Mouse (Mus musculus) bone marrow, adult 2 months (tissue): ENCODE measurements around the gene Lrrc51. TPM values are rescaled to one million over a fixed set of nuclear protein-coding genes. Genes with fewer than 3 reads are reported as not detected.

Source experiments
- H3K27ac ChIP-seq: fragments of 200-500 bp; 2 replicates; pipeline ENCODE4 v1.5.1; 2012; ENCODE audit warnings: low read depth, mild to moderate bottlenecking, control low read depth, inconsistent platforms, low read length; ENCODE audit not compliant: control insufficient read depth, poor library complexity, insufficient read depth
- H3K4me1 ChIP-seq: fragments of 200-500 bp; 2 replicates; pipeline ENCODE4 v1.6.1; 2011; ENCODE audit warnings: low read length; ENCODE audit not compliant: control insufficient read depth, insufficient read depth
- H3K4me3 ChIP-seq: fragments of 200-500 bp; replicated peaks from 2 replicates; pipeline ENCODE3; 2011; ENCODE audit warnings: mild to moderate bottlenecking, low read depth, low read length, control low read depth; ENCODE audit not compliant: control insufficient read depth
- CTCF ChIP-seq: fragments of 200-500 bp; IDR thresholded peaks from 2 replicates; pipeline ENCODE4 v1.5.1; 2011; ENCODE audit warnings: low read length, control low read depth; ENCODE audit not compliant: control insufficient read depth, insufficient read depth
- POLR2A ChIP-seq: fragments of 200-500 bp; IDR thresholded peaks from 2 replicates; pipeline ENCODE4 v1.6.1; 2011; ENCODE audit warnings: low read depth, mild to moderate bottlenecking, control low read depth, low read length, borderline replicate concordance; ENCODE audit not compliant: control insufficient read depth
- WGBS: fragments of 180-500 bp; shearing (Covaris S2); methylation state at CpG from one replicate; pipeline ENCODE4 v1.1.7; 2018; 5-methylcytosine and 5-hydroxymethylcytosine counted together
- polyA plus RNA-seq: library from polyadenylated mRNA; stranded (reverse); fragments of >200 nt; gene quantifications from 2 replicates; pipeline ENCODE4 v1.2.4, GENCODE M21; 2011; ENCODE audit warnings: low replicate concordance; ENCODE audit not compliant: missing spikeins, insufficient read depth, insufficient read length

The Lrrc51 gene
- polyA plus RNA-seq, 1 experiment: not detected

GRCm38 (mm10) chr7:101888460-101888859 is 45.2 kb downstream of the Lrrc51 start:
- TF ChIP-seq POLR2A (no peak), CTCF (no peak)
- no peaks in the 10 kb centered on the region for H3K4me1 ChIP-seq
- H3K27ac ChIP-seq: no peak overlapping the region
- H3K4me3 ChIP-seq: no peak overlapping the region
- 78% methylated on average over 4 of the region's 4 CpGs for WGBS

GRCm38 (mm10) chr7:101886274-101886673 is 47.4 kb downstream of the Lrrc51 start:
- no peak for TF ChIP-seq CTCF
- TF ChIP-seq POLR2A: no peak
- no peak overlapping the region for H3K27ac ChIP-seq
- no peak overlapping the region for H3K4me3 ChIP-seq
- H3K4me1 ChIP-seq: no peaks in the 10 kb centered on the region
- WGBS: 82% methylated on average over 6 of the region's 6 CpGs

- H3K4me3 ChIP-seq: no peak overlapping the region
- H3K4me1 ChIP-seq: no peaks in the 10 kb centered on the region
- H3K27ac ChIP-seq: no peak overlapping the region
- TF ChIP-seq CTCF: no peak
- TF ChIP-seq POLR2A: no peak
- WGBS: 84% methylated on average over 4 of the region's 4 CpGs
Observed at GRCm38 (mm10) chr7:101884160-101884559, 49.5 kb downstream of the Lrrc51 start.

- no peak overlapping the region for H3K27ac ChIP-seq
Observed at GRCm38 (mm10) chr7:101882413-101883154, 51.1 kb downstream of the Lrrc51 start.

DNA sequence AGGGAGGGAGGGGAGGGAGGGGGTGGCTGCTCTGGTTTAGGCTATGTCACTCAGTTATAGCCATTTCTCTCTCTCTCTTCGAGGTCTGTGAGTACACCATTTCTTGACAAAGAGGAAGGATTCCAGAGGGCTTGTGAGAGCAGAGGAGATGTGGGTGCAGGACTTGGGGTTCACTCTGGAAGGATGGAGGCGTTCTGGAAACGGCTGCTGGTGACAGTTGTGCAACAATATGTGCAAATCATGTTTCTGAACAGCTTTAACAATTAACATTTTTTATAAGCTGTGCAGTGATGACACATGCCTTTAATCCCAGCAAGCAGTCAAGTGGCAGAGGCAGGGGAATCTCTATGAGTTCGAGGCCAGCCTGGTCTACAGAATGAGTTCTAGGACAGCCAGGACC is 52.8 kb downstream of the Lrrc51 start:
- Histone ChIP-seq H3K4me3 (no peak overlapping the region), H3K4me1 (no peaks in the 10 kb centered on the region), H3K27ac (no peak overlapping the region)
- 43% methylated on average over 4 of the region's 4 CpGs for WGBS
- TF ChIP-seq POLR2A (no peak), CTCF (no peak)

More at GRCm38 (mm10) chr7:101882413-101883154, 51.1 kb downstream of the Lrrc51 start:
- H3K4me1 ChIP-seq: no peaks in the 10 kb centered on the region
- no peak overlapping the region for H3K4me3 ChIP-seq
- 78% methylated on average over 9 of the region's 9 CpGs for WGBS
- TF ChIP-seq POLR2A (no peak), CTCF (no peak)

GRCm38 (mm10) chr7:101875978-101876377 is 57.7 kb downstream of the Lrrc51 start:
- no peak overlapping the region for H3K4me3 ChIP-seq
- TF ChIP-seq CTCF (no peak), POLR2A (no peak)
- 94% methylated on average over 1 of the region's 1 CpGs for WGBS
- no peaks in the 10 kb centered on the region; the same call in 1 of the 2 replicates for H3K4me1 ChIP-seq
- no peak overlapping the region for H3K27ac ChIP-seq

- WGBS: 69% methylated on average over 3 of the region's 3 CpGs
- no peak overlapping the region for H3K27ac ChIP-seq
Observed at GRCm38 (mm10) chr7:101871296-101871695, 62.4 kb downstream of the Lrrc51 start.

DNA sequence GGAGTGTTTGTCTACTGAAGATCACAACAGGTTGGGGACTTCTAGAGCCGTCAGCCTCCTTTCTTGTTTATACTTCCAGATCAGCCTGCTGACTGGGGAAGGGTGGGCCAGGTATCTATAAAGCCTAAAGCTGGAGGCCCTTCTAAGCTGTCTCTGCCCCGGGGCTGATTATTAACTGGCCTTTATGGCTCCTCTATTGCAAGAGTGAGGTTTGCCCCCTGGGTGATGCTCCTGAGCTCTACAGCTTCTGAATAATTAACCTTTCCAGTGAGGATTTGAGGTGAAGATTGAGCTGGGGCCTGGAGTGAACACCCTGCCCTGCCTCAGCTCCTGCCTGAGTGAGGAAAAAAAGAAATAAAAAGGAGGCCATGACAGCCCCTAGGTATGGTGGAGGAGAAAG is 63.1 kb downstream of the Lrrc51 start, which contains the start of gene Folr1:
Folr1 (minus strand) TSS at position 160 of the 400 bp plus-strand sequence.
- no peaks in the 10 kb centered on the region; the same call in 1 of the 2 replicates for H3K4me1 ChIP-seq
- TF ChIP-seq POLR2A: no peak
- TF ChIP-seq CTCF: no peak
- no peak within 1 kb of the TSS for H3K4me3 ChIP-seq
- no peak within 1 kb of the TSS for H3K27ac ChIP-seq
- 74% methylated on average over 2 of the region's 2 CpGs for WGBS

More at GRCm38 (mm10) chr7:101871296-101871695, 62.4 kb downstream of the Lrrc51 start:
- Histone ChIP-seq H3K4me1 (no peaks in the 10 kb centered on the region; the same call in 1 of the 2 replicates), H3K4me3 (no peak overlapping the region)
- TF ChIP-seq CTCF (no peak), POLR2A (no peak)

GRCm38 (mm10) chr7:101869163-101869500 is 64.6 kb downstream of the Lrrc51 start:
- WGBS: 85% methylated on average over 7 of the region's 7 CpGs

More at GRCm38 (mm10) chr7:101869163-101869500, 64.6 kb downstream of the Lrrc51 start:
- H3K27ac ChIP-seq: no peak overlapping the region
- H3K4me1 ChIP-seq: no peaks in the 10 kb centered on the region; the same call in 1 of the 2 replicates
- TF ChIP-seq CTCF (no peak), POLR2A (no peak)
- H3K4me3 ChIP-seq: no peak overlapping the region
